Mouse (Mus musculus) effector memory CD4-positive, alpha-beta T cell, adult 7 months (primary cell): ENCODE data around the gene Gm49486. TPM values are rescaled to one million over a fixed set of nuclear protein-coding genes. Genes with fewer than 3 reads are reported as not detected.

Source experiments
- polyA plus RNA-seq: library from polyadenylated mRNA; unstranded; fragments of 100-300 nt; shearing (Covaris generic); gene quantifications from one replicate; pipeline ENCODE4 v1.2.1, GENCODE M21; 2017

Gene Gm49486
- polyA plus RNA-seq = 0.40 TPM

GRCm38 (mm10) chr15:79229058-79229821 lies at the start of gene Gm49486, which contains the start of gene Pick1:
TSS of gene Gm49486 (plus strand) at chr15:79229391.
TSS of gene Pick1 (plus strand) at chr15:79229173.

DNA sequence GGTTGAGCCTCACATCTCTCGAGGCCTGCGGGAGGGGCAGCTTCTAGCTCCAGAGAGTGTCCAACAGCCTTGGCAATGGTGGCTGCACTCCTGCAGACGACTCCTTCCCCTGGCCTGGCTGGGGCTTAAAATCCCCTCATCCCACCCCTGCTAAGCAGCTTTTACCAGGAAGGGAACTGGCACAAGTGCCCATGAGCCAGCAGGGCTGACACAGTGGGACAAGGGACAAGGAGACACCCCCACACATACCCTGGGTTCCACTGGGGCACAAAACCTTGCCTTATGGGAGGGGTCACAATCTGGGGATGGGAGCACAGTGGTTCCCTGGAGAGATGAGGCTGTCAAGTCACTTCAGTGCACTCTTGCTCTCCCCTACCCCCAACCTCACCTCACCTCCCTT lies 25.5 kb downstream of the Gm49486 start, which contains the start of gene Slc16a8:
TSS of gene Slc16a8 (minus strand) at position 101 of the 400 bp plus-strand sequence.

DNA sequence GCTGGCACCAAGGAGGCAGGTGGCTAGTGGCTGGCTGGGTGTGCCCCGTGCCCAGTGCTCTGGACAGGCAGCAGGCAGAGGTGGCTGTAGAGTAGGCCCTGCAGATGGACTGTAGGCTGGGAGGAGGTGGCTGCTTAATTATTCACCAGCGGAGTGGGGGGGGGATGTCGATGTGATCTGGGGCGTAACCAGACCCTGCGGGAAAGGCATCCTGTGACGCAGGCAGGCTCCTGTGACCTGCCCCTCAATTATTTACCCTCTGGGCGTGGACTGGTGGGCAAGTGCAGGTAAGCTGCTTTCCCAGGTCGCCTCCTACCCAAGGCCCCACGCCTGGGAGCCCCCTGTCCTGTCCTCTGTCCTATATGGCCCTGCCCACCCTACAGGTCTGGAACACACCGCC lies 56.2 kb downstream of the Gm49486 start, which contains the start of gene Baiap2l2:
TSS of gene Baiap2l2 (minus strand) at position 139 of the 400 bp plus-strand sequence.

Other genes starting within 250 kb of the Gm49486 start
- 25.0 TPM for gene H1f0, start 200.9 kb upstream of the Gm49486 start, polyA plus RNA-seq
- not detected for gene Galr3, start 187.5 kb upstream of the Gm49486 start, polyA plus RNA-seq
- 52.5 TPM for gene Ankrd54, start 166.5 kb upstream of the Gm49486 start, polyA plus RNA-seq
- 109 TPM for gene Eif3l, start 154.2 kb upstream of the Gm49486 start, polyA plus RNA-seq
- gene Micall1, start 120.5 kb upstream of the Gm49486 start, polyA plus RNA-seq = 26.3 TPM
- 86.9 TPM for gene Polr2f, start 88.4 kb upstream of the Gm49486 start, polyA plus RNA-seq
- not detected for gene 1700088E04Rik, start 88.1 kb upstream of the Gm49486 start, polyA plus RNA-seq
- gene Sox10, start 64.2 kb upstream of the Gm49486 start, polyA plus RNA-seq = 0.28 TPM
- 38.5 TPM for gene Pick1, start 218 bp upstream of the Gm49486 start, polyA plus RNA-seq
- not detected for gene Slc16a8, start 25.4 kb downstream of the Gm49486 start, polyA plus RNA-seq
- 1.9 TPM for gene Baiap2l2, start 56.1 kb downstream of the Gm49486 start, polyA plus RNA-seq
- gene Pla2g6, start 99.0 kb downstream of the Gm49486 start, polyA plus RNA-seq = 12.1 TPM
- gene Maff, start 117.2 kb downstream of the Gm49486 start, polyA plus RNA-seq = 51.4 TPM
- gene Tmem184b, start 174.2 kb downstream of the Gm49486 start, polyA plus RNA-seq = 45.5 TPM
- gene Csnk1e, start 226.2 kb downstream of the Gm49486 start, polyA plus RNA-seq = 102 TPM